Mouse (Mus musculus): ENCODE results near the gene Ube2q1. TPM values are rescaled to one million over a fixed set of nuclear protein-coding genes. Genes with fewer than 3 reads are reported as not detected.

Gene Ube2q1
- total and polyA plus RNA-seq, 2 experiments from 2014 or later: 9.2 to 53.2 TPM

- WGBS: 63% methylated on average over 2 of the region's 2 CpGs
- Histone ChIP-seq H3K4me1 (ENCODE audit: insufficient read depth, low read length) (no peaks in the 10 kb centered on the region), H3K9me3 (ENCODE audit: low read length) (no peaks in the 10 kb centered on the region), H3K4me2 (ENCODE audit: low read depth, low read length) (no peak overlapping the region), H3K4me3 (ENCODE audit: low read length) (no peak overlapping the region), H3K36me3 (ENCODE audit: insufficient read depth, low read length) (no peaks in the 10 kb centered on the region), H3K27ac (no peak overlapping the region), H3K27me3 (ENCODE audit: insufficient read depth, low read length) (peaks cover 5% of the 10 kb centered on the region; the same call in 1 of the 2 replicates), H3K9ac (replicated peaks; ENCODE audit: low read length) (no peak overlapping the region)
- ATAC-seq (no peak), DNase-seq (ENCODE audit: low spot score) (no peak)
- TF ChIP-seq CTCF (IDR thresholded peaks at IDR 0.05; ENCODE audit: low read depth): no peak
Observed at GRCm38 (mm10) chr3:89823594-89823993, 50.2 kb downstream of the Ube2q1 start.

- no peak overlapping the region for H3K4me3 ChIP-seq (ENCODE audit: low read length)
- H3K4me1 ChIP-seq (ENCODE audit: insufficient read depth, low read length): no peaks in the 10 kb centered on the region
- no peak overlapping the region for H3K27ac ChIP-seq
- DNase-seq (ENCODE audit: low spot score): no peak
- peaks cover 30% of the 10 kb centered on the region for H3K27me3 ChIP-seq (ENCODE audit: insufficient read depth, low read length)
- ATAC-seq: no peak
- no peak for TF ChIP-seq CTCF (IDR thresholded peaks at IDR 0.05; ENCODE audit: low read depth)
- H3K4me2 ChIP-seq (ENCODE audit: low read depth, low read length): no peak overlapping the region
- H3K36me3 ChIP-seq (ENCODE audit: insufficient read depth, low read length): no peaks in the 10 kb centered on the region
- 64% methylated on average over 3 of the region's 3 CpGs for WGBS
- no peaks in the 10 kb centered on the region for H3K9me3 ChIP-seq (ENCODE audit: low read length)
- no peak overlapping the region for H3K9ac ChIP-seq (replicated peaks; ENCODE audit: low read length)
Observed at GRCm38 (mm10) chr3:89826295-89826694, 52.9 kb downstream of the Ube2q1 start.

- no peak for DNase-seq (ENCODE audit: low spot score)
- no peak for TF ChIP-seq CTCF (IDR thresholded peaks at IDR 0.05; ENCODE audit: low read depth)
- H3K27me3 ChIP-seq (ENCODE audit: insufficient read depth, low read length): peaks cover 56% of the 10 kb centered on the region
Observed at GRCm38 (mm10) chr3:89830815-89831591, 57.6 kb downstream of the Ube2q1 start, which contains the start of gene She. She (plus strand) TSS chr3:89831370.

More at GRCm38 (mm10) chr3:89830815-89831591, 57.6 kb downstream of the Ube2q1 start, which contains the start of gene She:
- Histone ChIP-seq H3K4me2 (ENCODE audit: low read depth, low read length) (peak within 1 kb of the TSS; percentile 53), H3K27ac (0 out of 2 replicates have a peak within 1 kb of the TSS, but pooled peaks have one; percentile 15), H3K4me3 (ENCODE audit: low read length) (peak within 1 kb of the TSS; percentile 40), H3K9ac (replicated peaks; ENCODE audit: low read length) (peak within 1 kb of the TSS; percentile 43; the same call in 1 of the 2 replicates), H3K36me3 (ENCODE audit: insufficient read depth, low read length) (no peaks in the 10 kb centered on the region), H3K4me1 (ENCODE audit: insufficient read depth, low read length) (no peaks in the 10 kb centered on the region), H3K9me3 (ENCODE audit: low read length) (no peaks in the 10 kb centered on the region)
- WGBS: 3% methylated on average over 81 of the region's 96 CpGs
- ATAC-seq: 0 out of 2 replicates have a peak, but pooled peaks have one; percentile 27

Other genes with a start within 250 kb of the Ube2q1 start
- gene Adar, start 58.6 kb upstream of the Ube2q1 start, total RNA-seq (2014; rRNA removed): 73.6 and 78.0 TPM in 2 replicates
- 17.3 and 17.9 TPM in 2 replicates for gene Adar, start 58.6 kb upstream of the Ube2q1 start, polyA plus RNA-seq (2015; fragmentation: Nextera tagmentation; extraction: Ambion mirVana)
- gene Chrnb2, start 9.0 kb upstream of the Ube2q1 start, total RNA-seq (2014; rRNA removed): 40.3 and 45.6 TPM in 2 replicates
- gene Chrnb2, start 9.0 kb upstream of the Ube2q1 start, polyA plus RNA-seq (2015; fragmentation: Nextera tagmentation; extraction: Ambion mirVana): 16.2 and 16.5 TPM in 2 replicates
- gene She, start 57.8 kb downstream of the Ube2q1 start, total RNA-seq (2014; rRNA removed): 1.9 and 2.8 TPM in 2 replicates
- gene She, start 57.8 kb downstream of the Ube2q1 start, polyA plus RNA-seq (2015; fragmentation: Nextera tagmentation; extraction: Ambion mirVana): 0.98 and 1.1 TPM in 2 replicates
- 0.68 and 1.8 TPM in 2 replicates for gene Il6ra, start 139.6 kb downstream of the Ube2q1 start, total RNA-seq (2014; rRNA removed)
- 2.1 and 2.4 TPM in 2 replicates for gene Il6ra, start 139.6 kb downstream of the Ube2q1 start, polyA plus RNA-seq (2015; fragmentation: Nextera tagmentation; extraction: Ambion mirVana)
- gene Atp8b2, start 189.9 kb downstream of the Ube2q1 start, total RNA-seq (2014; rRNA removed): 63.0 and 83.5 TPM in 2 replicates
- 9.8 and 10.9 TPM in 2 replicates for gene Atp8b2, start 189.9 kb downstream of the Ube2q1 start, polyA plus RNA-seq (2015; fragmentation: Nextera tagmentation; extraction: Ambion mirVana)
- 41.6 and 43.7 TPM in 2 replicates for gene Hax1, start 225.2 kb downstream of the Ube2q1 start, total RNA-seq (2014; rRNA removed)
- 74.1 and 81.6 TPM in 2 replicates for gene Hax1, start 225.2 kb downstream of the Ube2q1 start, polyA plus RNA-seq (2015; fragmentation: Nextera tagmentation; extraction: Ambion mirVana)

Data from hindbrain, postnatal 0 days (tissue).